Mouse (Mus musculus) brain, embryonic 14.5 days (tissue): ENCODE measurements around the gene Dclk1.

Experiments
- CTCF ChIP-seq: fragments of 200-500 bp; IDR thresholded peaks from 2 replicates; pipeline ENCODE4 v1.5.1; 2012; ENCODE audit warnings: inconsistent platforms, mild to moderate bottlenecking, moderate library complexity, borderline replicate concordance; ENCODE audit not compliant: insufficient read depth, insufficient read length; ENCODE audit errors: extremely low read depth
- POLR2A ChIP-seq: fragments of 200-500 bp; IDR thresholded peaks from 2 replicates; pipeline ENCODE4 v1.6.1; 2012; ENCODE audit warnings: mild to moderate bottlenecking, inconsistent platforms, borderline replicate concordance; ENCODE audit not compliant: poor library complexity, insufficient read depth, insufficient read length, severe bottlenecking; ENCODE audit errors: extremely low read depth

DNA sequence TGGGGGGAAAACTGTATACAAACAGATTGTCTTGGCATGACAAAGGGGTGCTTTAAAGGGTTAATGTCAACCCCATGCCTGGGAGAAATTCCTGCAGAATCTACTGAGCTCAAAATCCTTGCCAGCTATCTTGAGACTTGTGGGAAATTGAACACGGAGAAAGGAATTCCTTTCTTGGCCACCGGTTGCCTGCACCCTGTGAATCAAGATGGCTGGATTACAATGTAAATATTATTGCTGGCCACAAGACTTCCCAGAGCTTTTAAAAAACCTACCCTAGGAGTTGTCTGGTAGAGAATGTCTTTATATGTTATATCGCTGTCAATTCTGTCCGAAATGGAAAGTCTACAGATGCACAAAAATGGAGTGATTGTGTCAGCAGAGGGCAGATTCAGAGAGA, 28.4 kb upstream of the Dclk1 start:
- TF ChIP-seq POLR2A (no peak), CTCF (no peak)
